Mouse (Mus musculus): ENCODE data around the gene Zfp958. TPM values are rescaled to one million over a fixed set of nuclear protein-coding genes. Genes with fewer than 3 reads are reported as not detected.
"Not testable (repeated sequence)": the region's sequence is repeated elsewhere in the genome, so short reads cannot be mapped to it uniquely, and the experiment has no call there.

The Zfp958 gene
- polyA plus RNA-seq (2015; fragmentation: Nextera tagmentation; extraction: Ambion mirVana): 13.7 and 14.3 TPM in 2 replicates

DNA sequence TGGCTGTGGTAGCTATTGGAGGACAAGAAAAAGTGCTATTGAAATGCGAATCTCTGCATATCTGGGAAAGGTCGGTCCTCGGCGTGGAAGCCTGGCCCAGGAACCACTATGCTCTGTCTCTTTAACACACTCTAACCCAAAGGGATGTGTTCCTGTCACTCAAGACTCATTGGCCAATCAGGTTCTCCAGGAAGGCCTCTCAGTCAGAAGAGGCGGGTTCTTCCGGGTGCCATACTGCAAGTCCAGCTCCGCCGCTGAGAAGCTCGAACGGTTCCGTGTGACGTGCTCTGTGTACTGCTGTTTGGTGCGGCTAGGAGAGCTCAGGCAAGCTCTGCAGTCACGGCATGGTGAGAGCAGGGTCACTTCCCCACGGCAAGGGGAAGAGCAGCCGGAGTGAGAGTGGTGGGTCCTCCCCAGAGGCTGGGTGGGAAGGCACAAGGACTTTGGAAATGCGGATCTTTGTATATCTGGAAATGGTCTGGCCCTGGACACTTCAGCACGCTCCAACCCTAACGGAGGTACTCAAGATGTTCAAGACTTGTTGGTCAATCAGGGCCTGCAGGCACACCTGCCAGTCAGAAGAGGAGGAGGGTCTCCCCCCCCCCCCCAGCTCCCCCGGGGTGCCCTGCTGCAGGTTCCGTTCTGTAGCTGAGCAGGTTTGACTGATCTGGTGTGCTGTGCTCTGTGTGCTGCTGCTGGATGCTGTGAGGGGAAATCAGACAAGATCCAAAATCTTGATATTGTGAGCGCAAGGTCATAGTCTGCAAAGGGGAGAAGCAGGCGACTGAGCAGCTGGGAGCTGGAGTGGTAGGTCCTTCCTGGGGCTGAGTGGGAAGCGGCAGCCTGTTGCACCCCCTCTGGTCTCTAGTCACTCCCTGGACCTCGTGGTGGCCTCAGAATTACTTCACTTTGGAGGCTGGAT lies at the start of gene Zfp958:
TSS of gene Zfp958 (plus strand) at position 236 of the 922 bp plus-strand sequence.
- peak; percentile 97 for DNase-seq (ENCODE audit: low spot score)

DNA sequence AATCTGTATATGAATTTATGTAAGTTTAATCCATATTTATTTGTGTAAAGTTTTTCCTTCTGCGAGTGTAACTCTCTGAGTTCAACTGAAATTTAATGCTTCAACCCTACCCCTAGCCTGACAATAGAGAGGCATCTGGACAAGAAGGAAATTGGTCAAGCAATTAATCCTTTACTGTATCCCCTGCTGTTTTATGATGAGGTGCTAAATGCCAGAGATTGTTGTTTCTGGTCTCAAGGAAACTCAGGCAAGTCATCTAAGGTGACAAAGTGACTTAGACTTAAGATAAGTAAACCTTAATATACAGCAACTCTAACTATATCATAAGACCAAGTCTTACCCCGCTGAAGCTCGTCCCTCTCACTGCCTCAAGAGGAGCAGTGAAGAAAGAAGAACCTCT lies 31.0 kb upstream of the Zfp958 start:
- DNase-seq (ENCODE audit: low spot score): no peak

DNA sequence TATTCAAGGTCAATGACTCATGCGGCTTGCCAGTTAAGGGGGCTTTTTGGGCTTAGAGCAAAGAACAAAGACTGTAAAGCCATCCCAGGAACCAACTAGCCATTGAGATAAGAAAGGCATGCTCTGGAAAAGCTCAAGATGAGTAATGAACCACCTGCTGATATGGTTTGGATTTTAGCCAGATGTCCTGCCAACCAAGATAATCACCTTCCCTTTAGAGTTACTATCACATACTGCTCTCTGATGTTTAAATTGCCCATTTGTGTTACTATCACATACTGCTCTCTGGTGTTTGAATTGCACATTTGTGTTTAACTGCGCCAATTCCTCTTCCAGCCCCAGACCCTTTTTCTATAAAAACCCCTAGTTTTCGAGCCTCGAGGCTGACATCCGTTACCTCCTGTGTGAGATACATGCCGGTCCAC lies 30.2 kb upstream of the Zfp958 start:
- no peak for DNase-seq (ENCODE audit: low spot score)

DNA sequence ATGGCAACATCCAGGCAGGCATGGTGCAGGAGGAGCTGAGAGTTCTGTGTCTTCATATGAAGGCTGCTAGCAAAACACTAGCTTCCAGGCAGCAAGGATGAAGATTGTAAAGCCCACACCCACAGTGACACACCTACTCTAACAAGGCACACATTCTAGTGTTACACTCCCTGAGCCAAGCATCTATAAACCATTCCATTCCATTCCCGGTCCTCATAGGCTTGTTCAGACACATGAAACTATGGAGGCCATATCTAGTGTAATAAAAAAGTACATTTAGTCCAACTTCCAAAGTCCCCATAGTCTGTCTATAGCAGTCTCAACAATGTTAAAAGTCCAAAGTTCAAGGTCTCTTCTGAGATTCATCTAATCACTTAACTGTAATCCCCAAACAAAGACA lies 28.3 kb upstream of the Zfp958 start:
- no peak for DNase-seq (ENCODE audit: low spot score)

DNA sequence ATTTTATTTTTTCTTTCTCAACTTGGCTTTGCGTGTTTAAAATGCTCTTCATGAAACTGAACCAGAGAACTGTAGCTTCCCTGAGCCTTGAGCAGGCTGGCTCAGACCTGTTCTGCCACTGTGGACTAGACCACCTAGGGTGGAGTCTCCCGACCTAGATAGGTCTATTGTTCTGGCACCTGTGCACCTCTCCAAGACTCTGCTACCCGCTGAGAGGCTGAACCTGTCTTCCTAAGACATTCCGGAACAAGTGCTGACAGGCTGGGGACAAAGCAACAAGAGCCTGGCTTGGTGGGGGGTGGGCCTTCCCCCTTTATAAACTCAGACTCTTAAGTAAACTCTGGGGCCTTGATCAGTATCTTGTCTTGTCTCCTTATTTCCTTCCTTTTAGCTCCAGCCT lies 26.6 kb upstream of the Zfp958 start:
- no peak for DNase-seq (ENCODE audit: low spot score)

DNA sequence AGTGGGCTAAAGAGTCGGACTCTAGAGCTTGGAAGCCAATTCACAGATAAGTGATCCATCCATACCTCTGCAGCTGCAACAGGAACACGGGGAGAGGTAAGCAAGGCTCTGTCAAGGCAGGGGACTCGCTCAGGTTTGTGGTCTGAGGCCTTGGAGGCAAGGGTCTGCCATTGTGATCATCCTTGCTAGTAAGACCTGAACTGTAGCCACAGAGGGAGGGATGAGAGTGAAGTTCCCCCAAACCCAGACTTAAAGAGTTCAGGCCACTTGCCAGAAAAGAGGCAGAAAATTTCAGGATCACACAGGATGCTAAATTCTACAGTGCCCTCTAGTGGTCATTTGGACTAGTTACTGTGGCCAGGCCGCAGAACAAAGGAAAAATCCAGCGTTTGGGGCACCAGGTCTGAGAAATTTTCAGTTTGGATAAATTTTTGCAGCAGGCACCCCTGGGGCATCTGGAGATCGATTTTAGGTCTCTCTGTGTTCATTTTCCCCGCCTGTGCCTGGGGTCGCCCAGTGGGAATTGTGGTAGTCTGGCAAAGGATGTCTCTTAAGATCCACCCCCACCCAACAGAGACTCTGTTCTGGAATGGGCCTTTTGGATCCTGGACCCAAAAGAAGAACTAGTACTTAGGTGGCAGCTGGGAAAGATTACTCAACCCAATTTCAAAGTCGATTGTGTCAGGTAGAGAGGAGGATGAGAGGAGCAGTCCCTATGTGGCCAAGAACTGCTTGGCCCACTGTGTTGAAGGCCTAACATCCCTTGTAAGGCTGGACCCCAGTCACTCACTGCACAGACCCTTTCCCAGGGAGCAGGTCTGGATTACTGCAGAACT lies 24.6 kb upstream of the Zfp958 start:
- peak; percentile 57 for DNase-seq (ENCODE audit: low spot score)

DNA sequence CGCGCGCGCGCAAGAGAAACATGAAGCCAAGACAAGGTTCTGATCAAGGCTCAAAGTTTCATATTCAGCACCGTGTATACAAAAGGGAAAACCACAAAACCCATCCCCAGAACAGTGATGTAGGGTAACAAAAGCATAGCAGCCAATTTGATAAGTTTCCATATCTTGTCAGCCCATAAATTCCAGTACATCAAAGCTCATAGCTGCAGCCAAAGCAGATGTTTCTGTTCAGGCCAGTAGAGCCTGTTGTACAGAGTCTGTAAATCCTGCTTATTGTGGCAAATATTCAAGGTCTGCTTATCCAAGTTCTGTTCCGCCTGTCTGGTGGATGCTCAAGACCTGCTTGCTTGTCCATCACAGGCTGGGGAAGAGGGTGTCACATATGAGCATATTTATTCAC lies 4.1 kb upstream of the Zfp958 start:
- no peak for DNase-seq (ENCODE audit: low spot score)

DNA sequence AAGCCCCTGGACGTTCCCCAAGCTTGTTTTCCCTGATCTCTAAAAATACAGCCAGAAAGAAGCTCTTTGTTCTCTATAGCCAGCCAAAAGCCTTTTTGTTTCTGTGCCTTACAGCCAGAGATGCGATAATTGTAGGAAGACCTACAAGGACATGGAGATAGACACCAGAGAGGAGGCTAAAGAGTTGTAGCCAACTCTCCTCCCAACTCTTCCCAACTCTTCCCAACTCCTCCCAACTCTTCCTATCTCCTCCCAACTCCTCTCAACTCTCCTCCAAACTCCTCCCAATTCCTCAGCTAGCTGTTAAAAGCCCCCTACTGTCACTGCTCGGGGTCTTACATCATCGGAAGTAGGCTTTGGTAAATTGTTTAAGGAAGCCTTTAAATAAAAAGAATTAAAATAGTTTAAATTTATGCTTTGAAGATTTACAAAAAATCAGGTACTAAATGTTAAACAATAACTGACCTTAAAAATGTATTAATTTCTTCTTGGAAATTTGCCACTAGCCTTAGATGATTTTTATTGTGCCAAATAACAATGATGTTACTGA lies 1.3 kb upstream of the Zfp958 start:
- DNase-seq (ENCODE audit: low spot score): not testable (repeated sequence)

DNA sequence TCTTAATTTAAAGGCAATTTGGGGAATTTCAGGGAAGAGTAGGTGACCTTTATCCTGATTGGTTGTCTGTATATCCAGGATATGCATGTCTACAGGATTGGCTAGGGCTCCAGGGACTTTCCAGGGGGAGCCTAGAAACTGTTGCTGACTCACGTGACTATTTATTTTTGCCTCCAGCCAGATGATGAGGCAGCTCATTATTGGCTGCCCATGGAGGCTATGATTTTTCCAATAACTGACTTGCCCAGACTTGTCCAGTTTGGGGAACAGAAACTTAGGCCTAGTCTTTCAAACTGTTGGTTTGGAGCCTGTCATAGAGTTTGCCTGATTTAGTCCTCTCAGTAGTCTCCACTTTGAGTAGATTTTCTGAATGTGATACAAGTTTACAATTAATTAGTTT lies 14.4 kb downstream of the Zfp958 start:
- DNase-seq (ENCODE audit: low spot score): no peak

DNA sequence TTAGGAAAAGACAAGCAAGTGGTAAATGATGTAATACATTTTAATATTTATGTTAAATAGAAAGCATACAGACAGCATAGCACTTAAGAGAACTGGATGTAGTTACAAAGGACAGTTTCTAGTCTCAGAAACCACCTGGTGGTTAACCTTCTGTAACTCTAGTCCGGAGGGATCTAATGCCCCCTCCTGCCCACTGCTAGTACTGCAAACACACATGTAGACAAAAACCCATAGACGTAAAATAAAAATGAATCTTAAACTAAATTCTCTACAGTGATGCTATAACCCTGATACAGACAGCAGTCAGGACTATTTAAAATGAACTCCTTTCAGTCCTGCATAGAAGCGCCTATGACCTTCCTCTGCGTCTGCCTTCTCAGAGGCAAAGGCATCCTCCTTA lies 24.1 kb downstream of the Zfp958 start:
- peak; percentile 6 for DNase-seq (ENCODE audit: low spot score)

DNA sequence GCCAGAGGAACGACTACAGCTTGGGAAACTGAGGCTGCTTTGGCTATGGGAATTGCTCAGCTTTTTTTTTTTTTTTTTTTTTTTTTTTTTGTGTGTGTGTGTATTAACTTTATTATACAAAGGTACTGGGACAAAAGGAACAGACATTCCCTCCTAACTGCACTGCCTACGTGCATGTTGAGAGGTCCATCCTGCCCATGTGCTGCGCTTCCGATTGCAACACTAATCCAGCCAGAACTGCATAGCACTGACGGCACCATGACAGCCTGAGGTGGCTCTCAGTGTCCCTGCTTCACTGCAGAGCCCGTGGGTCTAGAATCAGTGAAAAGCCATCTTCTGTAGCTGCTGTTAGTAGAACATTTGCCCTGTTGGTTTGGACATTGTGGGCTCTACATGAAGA lies 30.0 kb downstream of the Zfp958 start:
- DNase-seq (ENCODE audit: low spot score): not testable (repeated sequence)

DNA sequence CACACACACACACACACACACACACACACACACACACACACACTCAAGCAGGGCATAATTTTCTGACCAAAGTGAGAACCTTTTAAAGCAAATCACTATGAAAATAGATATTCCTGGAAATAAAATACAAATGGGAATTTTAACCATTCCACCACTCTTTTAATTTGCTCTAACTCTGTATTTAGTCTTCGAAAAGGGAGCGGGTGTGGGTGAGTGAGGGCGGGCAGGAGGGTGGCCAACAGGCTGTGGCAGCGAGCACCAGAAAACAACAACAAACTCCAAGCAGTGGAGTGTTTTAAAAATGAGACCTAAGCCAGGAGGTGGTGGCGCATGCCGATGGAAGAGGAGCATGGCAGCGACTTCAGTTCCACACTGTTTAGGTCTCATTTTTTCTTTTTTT lies 43.6 kb downstream of the Zfp958 start:
- DNase-seq (ENCODE audit: low spot score): peak; percentile 45

DNA sequence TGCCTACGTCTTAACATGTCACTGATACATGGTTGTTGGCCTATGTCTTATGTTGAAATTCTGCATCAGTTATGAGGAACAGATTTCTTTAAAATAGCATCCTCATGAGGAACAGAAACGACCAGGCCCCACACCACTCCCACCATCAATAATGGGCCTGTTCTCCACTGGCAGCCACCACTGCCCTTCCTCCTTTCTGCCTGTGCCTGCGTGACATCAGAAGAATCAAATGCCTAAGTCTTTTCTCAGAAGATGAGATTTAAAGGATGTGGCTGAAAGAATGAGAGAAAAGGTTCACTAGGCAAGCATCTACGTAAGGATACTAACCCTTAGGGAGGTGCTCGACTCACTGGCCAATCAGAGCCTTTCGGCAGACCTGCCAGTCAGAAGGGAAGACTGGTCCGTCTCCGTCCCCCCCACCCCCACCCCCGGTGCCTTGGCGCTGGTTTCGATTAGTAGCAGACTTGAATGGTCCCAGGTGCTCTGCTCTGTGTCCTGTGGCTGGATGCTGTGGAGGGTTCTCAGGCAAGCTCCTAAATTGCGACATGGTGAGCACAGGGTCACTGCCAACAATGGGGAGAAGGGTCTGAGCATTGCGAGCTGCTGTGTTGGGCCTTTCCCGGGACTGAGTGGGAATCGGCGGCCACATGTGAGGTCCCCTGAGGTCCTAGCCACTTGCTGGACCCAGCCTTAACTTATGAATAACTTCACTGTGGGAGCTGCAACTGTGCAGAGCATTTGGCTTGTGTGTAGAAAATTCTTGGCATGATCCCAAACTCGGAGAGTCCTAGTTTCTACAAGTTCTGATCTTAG lies 62.4 kb downstream of the Zfp958 start:
- DNase-seq (ENCODE audit: low spot score): no peak

DNA sequence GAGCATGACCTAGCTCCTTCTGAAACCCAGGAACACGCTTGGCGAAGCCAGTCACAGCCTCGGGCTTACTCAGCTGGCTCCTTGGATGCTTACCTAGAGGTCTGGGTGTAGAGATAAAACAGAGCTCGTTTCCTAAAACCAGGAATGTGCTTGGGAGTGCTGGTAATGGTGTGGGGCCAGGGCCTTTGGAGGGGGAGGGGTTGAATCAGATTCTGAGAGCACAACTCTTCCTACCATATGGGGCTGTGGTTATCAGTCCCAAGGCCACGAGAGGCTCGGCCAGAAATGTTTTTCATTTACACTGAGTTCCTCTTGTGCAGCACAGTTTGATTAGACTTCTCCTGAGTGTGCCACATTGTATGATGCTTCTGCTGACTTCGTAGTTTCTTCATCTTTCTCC lies 63.6 kb downstream of the Zfp958 start:
- no peak for DNase-seq (ENCODE audit: low spot score)

DNA sequence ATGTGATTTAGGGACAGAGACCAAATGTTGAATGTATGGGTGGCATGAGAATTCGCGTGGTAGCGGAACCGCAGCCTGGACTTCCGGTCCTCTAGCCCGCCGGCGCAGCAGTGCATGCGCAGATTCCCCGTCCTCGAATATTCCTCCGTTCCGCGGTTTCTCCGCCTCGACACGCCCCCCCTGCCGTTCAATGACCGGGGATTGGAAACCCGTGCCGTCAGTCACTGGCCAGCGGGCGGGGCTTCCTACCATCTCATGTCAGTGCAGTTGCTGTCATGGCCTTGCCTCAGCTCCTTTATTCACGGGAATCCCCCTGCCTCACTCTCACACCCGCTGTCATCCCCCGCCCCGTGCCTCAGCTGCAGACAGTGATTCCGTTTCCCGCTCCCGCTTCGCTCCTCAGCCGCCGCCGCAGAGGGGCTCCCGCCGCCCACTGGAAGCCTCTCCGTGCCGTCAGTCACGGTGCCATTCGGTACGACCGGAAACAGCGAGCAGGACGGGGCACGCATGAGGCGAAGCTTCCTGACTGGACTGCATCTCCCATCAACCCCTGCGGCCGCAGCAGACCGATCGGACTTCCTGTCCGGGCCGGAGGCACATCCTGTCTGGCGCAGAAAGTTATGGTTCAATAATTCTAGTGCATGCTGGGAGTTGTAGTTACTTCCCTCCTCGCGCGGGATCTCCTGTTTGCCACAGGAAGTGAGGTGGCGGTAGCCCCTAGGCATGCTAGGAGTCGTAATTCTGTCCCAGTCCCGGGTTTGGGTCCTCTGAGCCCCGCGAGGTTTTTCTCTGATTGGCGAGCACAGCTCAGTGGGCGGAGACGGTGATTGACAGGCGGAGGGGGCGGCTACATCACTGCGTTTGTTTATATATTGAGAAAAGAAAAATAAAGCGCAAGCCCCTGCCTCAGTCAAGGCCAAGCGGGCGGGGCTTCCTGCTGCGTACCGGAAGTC lies 64.6 kb downstream of the Zfp958 start:
- peak; percentile 99 for DNase-seq (ENCODE audit: low spot score)

DNA sequence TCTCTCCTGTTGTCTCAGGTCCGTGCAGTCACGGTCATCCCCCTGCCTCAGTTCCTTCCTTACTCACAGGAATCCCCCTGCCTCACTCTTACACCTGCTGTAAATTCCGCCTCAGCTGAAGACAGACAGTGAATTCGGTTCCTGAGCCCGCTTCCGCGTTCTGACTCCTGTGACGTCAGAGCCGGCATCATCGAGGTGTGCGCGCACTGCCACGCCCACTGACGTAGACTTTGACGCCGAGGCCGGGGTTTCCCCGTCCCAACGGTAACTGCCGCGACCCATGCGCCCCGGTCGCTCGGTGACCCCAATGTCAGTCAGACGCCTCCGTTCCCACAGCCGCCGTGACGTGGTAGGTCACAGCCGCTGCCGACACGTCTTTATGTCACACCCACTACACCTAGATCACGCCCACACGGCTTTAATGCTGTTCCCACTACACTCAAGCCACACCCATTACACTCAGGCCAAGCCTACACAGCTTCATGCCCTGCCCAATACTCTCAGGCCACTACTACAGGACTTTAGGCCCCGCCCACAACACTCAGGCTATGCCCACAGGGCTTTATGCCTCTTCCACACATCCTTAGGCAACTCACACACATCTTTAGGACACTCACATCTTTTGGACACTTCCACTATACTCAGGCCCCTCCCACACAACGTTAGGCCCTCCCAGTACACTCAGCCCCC lies 65.4 kb downstream of the Zfp958 start:
- peak; percentile 95 for DNase-seq (ENCODE audit: low spot score)

DNA sequence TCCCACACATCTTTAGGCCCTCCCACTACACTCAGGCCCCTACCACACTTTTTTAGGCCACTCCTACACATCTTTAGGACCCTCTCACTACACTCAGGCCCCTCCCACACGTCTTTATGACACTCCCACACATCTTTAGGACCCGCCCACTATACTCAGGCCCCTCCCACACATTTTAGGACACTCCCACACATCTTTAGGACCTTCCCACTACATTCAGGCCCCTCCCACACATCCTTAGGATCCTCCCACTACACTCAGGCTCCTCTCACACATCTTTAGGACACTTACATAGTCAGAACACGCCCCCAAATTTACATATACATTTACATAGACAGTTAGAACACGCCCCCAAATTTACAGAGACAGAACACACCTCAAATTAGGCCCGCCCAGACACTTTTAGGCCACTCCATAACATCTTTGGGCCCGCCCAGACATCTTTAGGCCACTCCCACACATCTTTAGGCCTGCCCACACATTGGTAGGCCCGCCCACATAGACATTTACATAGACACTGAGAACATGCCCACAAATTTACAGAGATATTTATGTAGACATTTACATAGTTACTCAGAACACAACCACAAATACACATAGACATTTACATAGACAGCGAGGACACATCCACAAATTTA lies 66.1 kb downstream of the Zfp958 start:
- DNase-seq (ENCODE audit: low spot score): no peak

DNA sequence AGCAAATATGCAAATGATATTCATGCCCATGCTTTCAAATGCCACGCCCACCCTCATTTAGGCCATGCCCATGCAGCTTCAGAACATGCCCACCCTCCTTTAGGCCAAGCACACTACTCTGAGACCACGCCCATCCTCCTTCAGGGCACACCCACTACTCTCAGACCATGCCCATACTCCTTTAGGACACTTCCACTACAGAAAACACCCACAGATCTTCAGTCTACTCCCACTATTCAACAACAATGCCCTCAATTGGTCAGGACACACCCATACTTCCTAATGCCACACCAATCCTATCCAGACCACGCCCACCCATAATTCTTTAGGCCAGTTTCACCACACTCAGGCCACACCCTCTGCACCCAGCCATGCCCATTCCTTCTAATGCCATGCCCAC lies 66.8 kb downstream of the Zfp958 start:
- no peak for DNase-seq (ENCODE audit: low spot score)

All from thymus, postnatal 0 days (tissue).